Mouse (Mus musculus) embryo, embryonic 11.5 days (tissue): ENCODE data around the gene Usp32.
A peak's percentile ranks its signal among the peaks of the same experiment; 100 is the strongest.
"Not testable (repeated sequence)": the region's sequence is repeated elsewhere in the genome, so short reads cannot be mapped to it uniquely, and the experiment has no call there.

Experiments used
- DNase-seq: peaks from one replicate; pipeline ENCODE4 v3.0.0-alpha.2; 2012; ENCODE audit warnings: low read depth, low spot score

Gene Usp32

GRCm38 (mm10) chr11:85139581-85140540, at the start of gene Usp32:
Usp32 (minus strand) TSS chr11:85140161.
- peak; percentile 93 for DNase-seq

DNA sequence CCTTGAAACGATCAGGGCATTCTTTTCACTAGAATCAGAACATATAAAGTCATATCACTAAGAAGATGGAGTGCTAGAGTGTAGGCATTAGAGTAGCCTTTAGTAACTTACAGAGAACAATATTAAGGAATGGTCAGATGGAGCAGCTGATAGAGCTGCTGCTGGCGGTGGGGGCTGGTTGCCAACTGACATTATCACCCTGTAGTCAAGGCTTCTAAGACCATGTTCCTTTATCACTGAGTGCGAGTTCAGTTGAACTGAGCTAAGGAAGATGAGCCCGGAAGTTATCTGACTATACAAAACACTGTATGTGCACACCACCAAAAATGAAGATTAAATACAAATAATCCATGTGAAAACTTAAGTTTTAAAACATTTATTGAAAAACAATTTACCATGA, 49.1 kb upstream of the Usp32 start:
- no peak for DNase-seq

- no peak for DNase-seq
Measured at GRCm38 (mm10) chr11:85184839-85185238, 44.9 kb upstream of the Usp32 start.

- DNase-seq: peak; percentile 36
Measured at GRCm38 (mm10) chr11:85184082-85184481, 44.1 kb upstream of the Usp32 start.

GRCm38 (mm10) chr11:85183284-85183779, 43.4 kb upstream of the Usp32 start:
- DNase-seq: no peak

DNA sequence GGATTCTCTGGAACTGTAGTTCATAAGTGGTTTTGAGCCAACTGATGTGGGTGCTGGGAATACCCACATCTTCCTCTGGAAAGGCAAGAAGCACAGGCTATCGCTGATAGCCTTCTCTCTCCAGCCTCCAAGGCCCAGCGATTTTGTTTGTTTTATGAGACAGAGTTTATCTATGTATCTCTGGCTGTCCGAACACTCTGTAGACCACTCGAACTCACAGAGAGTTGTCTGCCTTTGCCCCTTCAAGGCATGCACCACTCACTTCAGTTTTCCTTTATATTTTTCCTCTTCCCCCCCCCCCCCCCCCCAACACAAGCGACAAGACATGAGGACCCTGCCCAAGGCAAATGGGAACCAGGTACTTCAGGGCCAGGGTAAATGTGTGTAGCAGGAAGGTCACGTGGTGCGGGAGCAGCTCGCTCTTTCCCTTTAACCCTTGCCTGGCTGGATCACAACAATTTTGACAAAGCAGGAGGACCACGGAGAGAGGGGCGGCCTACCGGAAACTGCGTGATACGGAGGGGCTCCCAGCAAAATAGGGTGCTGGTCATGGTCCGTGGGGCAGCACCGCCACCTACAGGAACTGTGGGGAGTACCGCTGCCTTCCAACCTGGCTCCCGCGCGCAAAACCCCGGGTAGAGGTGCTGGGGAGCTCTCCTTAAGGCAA, 42.8 kb upstream of the Usp32 start:
- peak; percentile 81 for DNase-seq

GRCm38 (mm10) chr11:85178413-85178812, 38.5 kb upstream of the Usp32 start:
- no peak for DNase-seq

- DNase-seq: no peak
Measured at GRCm38 (mm10) chr11:85177761-85178160, 37.8 kb upstream of the Usp32 start.

GRCm38 (mm10) chr11:85175941-85176340, 36.0 kb upstream of the Usp32 start:
- DNase-seq: no peak

DNA sequence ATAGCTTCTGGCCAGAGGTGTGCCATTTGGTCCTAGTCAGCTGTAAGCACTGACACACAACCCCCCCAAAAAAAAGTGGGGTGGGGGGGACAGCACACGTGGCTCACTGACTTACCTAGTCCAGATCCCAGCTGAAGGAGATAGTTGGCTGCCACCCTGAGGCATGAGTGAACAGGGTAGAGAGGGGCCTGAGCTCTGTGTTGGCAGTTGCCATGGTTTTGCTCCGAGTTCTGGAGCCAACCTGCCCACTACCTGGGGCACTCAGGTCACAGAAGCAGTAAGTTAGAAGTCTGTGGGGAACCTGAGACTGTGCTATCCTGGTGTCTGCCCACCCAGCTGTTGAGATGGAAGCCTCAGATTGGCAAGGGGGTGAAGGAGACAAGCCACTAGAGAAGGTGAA, 30.9 kb upstream of the Usp32 start:
- no peak for DNase-seq

DNA sequence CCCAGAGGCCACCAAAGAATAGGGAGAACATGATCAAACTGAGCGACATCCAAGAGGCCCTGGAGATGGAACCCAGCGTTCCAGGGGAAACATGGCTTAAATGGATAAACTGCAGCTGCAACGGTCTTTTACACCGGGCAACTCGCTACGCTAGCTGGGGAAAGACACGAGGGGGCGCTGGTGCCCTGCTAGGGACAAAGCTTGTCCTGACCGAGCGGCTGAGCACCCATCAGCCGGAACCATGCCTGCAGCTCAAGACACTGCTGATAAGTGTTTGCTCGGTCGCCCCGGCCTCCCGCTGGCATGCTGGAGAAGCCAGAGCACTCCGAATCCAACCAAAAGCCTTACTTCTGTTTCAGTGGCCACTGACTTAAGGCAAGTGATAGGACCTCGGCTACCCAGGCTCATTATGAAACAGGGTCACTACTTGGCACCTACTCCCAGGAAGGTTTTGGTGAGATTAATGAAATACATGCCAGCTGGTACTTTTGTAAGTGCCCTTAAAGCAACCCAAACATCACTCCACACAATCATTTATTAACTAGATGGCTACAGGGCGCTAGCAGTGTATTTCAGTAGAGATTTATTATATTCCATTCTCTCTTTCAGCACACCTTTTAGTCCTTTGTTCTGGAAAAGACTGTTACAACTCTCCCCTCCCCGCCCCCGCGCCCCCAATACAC, 30.2 kb upstream of the Usp32 start, which contains the start of gene 1700125H20Rik:
TSS of gene 1700125H20Rik (plus strand) at position 347 of the 683 bp plus-strand sequence.
- peak; percentile 80 for DNase-seq

- no peak for DNase-seq
Measured at GRCm38 (mm10) chr11:85167503-85167902, 27.5 kb upstream of the Usp32 start.

- no peak for DNase-seq
Measured at GRCm38 (mm10) chr11:85164371-85164770, 24.4 kb upstream of the Usp32 start.

DNA sequence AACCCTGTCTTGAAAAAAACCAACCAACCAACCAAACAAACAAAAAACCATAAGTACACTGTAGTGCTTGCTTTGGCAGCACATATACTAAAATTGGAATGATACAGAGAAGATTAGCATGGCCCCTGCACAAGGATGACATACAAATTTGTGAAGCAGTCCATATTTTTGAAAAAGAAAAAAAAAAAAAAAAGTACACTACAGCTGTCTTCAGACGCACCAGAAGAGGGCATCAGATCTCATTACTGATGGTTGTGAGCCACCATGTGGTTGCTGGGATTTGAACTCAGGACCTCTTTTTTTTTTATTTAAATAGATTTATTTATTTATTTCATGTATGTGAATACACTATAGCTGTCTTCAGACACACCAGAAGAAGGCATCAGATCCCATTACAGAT, 23.1 kb upstream of the Usp32 start:
- DNase-seq: not testable (repeated sequence)

- no peak for DNase-seq
Measured at GRCm38 (mm10) chr11:85157301-85157700, 17.3 kb upstream of the Usp32 start.

DNA sequence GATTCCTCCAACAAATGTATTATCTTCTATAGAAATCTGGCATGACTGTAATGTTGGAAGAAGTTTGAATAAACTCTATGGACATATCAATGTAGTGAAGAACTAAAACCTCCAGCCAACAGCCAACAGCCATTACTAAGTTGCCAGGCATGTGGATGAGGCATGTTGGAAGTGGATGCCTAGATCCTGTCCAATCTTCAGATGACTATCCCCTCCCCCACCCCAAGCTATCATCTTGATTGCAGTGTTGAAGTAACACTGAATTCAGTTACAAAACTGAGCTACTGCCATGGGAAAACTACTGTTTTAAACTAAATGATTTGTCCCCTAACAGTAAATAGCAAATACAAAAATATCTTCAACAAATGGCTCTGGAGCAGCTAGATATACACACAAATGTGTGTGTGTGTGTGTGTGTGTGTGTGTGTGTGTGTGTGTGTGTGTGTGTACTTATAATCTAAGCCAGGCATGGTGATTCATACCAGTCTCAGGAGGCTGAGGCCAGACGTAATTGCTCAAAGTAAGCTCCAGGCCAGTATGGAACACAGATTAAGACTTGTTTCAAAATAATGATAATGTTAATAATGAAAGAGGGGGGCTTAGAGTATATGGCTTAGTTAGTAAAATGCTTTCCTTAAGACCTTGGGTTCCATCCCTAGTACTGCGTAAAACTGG, 12.4 kb upstream of the Usp32 start:
- DNase-seq: no peak

GRCm38 (mm10) chr11:85138776-85139474, 1.0 kb downstream of the Usp32 start:
- DNase-seq: no peak

DNA sequence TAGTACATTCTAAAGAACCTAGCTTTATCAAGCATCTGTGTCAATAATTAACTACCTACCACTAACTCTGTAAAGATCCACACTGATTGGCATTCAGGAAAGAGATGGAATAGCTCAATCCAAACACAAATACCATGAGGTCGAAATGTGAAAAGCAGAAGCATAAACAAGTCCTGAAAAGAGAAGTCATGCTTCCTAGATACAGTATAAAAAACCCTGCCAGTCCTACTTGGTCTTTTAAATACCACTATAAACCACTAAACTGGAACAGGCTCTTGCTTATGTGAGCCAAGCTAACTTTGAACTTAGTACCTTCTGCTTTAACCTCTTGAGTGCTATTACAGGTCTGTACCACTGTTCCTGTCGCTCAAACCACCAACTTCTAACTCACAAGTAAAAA, 8.4 kb downstream of the Usp32 start:
- DNase-seq: no peak

DNA sequence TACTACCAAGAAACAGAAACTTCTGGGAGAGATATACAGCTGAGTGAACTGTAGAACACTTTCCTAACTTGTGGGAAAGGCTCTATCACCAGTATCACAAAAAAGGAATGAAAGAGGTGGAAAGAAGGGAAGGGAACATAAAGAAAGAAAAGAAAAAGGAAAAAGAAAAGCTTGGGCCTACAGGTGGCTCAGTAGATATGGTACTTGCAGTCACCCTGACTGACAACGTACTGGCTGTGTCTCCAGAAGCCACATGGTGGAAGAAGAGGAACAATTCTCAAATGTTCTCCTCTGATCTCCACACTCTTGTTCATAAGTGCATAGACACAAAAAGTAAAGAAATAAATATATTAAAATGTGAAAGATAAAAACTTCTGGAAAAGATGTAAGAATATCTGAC, 11.1 kb downstream of the Usp32 start:
- DNase-seq: no peak

- no peak for DNase-seq
Measured at GRCm38 (mm10) chr11:85126257-85127102, 13.5 kb downstream of the Usp32 start.
